Mouse (Mus musculus): Measurements from ENCODE around the gene Hspa2. TPM values are rescaled to one million over a fixed set of nuclear protein-coding genes. Genes with fewer than 3 reads are reported as not detected.

Gene Hspa2
- polyA plus RNA-seq, 1 experiment = 5.1 TPM

GRCm38 (mm10) chr12:76375506-76375905 is 28.5 kb upstream of the Hspa2 start:
- Histone ChIP-seq H3K79me3 (ENCODE audit: low read depth) (peaks cover 94% of the 10 kb centered on the region), H3ac (ENCODE audit: control insufficient read depth, insufficient read length, low read depth) (no peak overlapping the region), H3K36me3 (ENCODE audit: control insufficient read depth, insufficient read depth) (peaks cover 15% of the 10 kb centered on the region), H3K79me2 (ENCODE audit: control insufficient read depth, insufficient read depth) (peaks cover 100% of the 10 kb centered on the region), H3K27me3 (ENCODE audit: control insufficient read depth, insufficient read depth, insufficient read length) (no peaks in the 10 kb centered on the region), H3K4me3 (ENCODE audit: insufficient read depth, poor library complexity, severe bottlenecking) (no peak overlapping the region)
- no peak for TF ChIP-seq MYOD1 (IDR thresholded peaks at IDR 0.05; ENCODE audit: control insufficient read depth, insufficient read length, low read depth)
- TF ChIP-seq CEBPB (IDR thresholded peaks at IDR 0.05; ENCODE audit: low read depth) = no peak
- TF ChIP-seq MYOG (IDR thresholded peaks at IDR 0.05; ENCODE audit: control insufficient read depth, extremely low read depth, insufficient read length) = no peak
- TF ChIP-seq CTCF (IDR thresholded peaks at IDR 0.05; ENCODE audit: control insufficient read depth, insufficient read depth, insufficient read length) = no peak
- no peak for TF ChIP-seq FOSL1 (IDR thresholded peaks at IDR 0.05; ENCODE audit: insufficient read depth, low read length, poor library complexity, severe bottlenecking)
- no peak for TF ChIP-seq USF1 (IDR thresholded peaks at IDR 0.05; ENCODE audit: low read depth)

GRCm38 (mm10) chr12:76376649-76377048 is 27.3 kb upstream of the Hspa2 start:
- Histone ChIP-seq H3K79me2 (ENCODE audit: control insufficient read depth, insufficient read depth) (peaks cover 100% of the 10 kb centered on the region), H3K79me3 (ENCODE audit: low read depth) (peaks cover 99% of the 10 kb centered on the region), H3ac (ENCODE audit: control insufficient read depth, insufficient read length, low read depth) (no peak overlapping the region), H3K27me3 (ENCODE audit: control insufficient read depth, insufficient read depth, insufficient read length) (no peaks in the 10 kb centered on the region), H3K36me3 (ENCODE audit: control insufficient read depth, insufficient read depth) (peaks cover 24% of the 10 kb centered on the region), H3K4me3 (ENCODE audit: insufficient read depth, poor library complexity, severe bottlenecking) (no peak overlapping the region)
- TF ChIP-seq MYOG (IDR thresholded peaks at IDR 0.05; ENCODE audit: control insufficient read depth, extremely low read depth, insufficient read length) (no peak), USF1 (IDR thresholded peaks at IDR 0.05; ENCODE audit: low read depth) (no peak), MYOD1 (IDR thresholded peaks at IDR 0.05; ENCODE audit: control insufficient read depth, insufficient read length, low read depth) (no peak), CTCF (IDR thresholded peaks at IDR 0.05; ENCODE audit: control insufficient read depth, insufficient read depth, insufficient read length) (no peak), FOSL1 (IDR thresholded peaks at IDR 0.05; ENCODE audit: insufficient read depth, low read length, poor library complexity, severe bottlenecking) (no peak)

GRCm38 (mm10) chr12:76377059-76377458 is 26.9 kb upstream of the Hspa2 start:
- TF ChIP-seq FOSL1 (IDR thresholded peaks at IDR 0.05; ENCODE audit: insufficient read depth, low read length, poor library complexity, severe bottlenecking) = no peak
- TF ChIP-seq USF1 (IDR thresholded peaks at IDR 0.05; ENCODE audit: low read depth) = no peak
- TF ChIP-seq MAX (IDR thresholded peaks at IDR 0.05) = no peak
- TF ChIP-seq MYOG (IDR thresholded peaks at IDR 0.05; ENCODE audit: control insufficient read depth, extremely low read depth, insufficient read length) = no peak
- no peak for TF ChIP-seq CEBPB (IDR thresholded peaks at IDR 0.05; ENCODE audit: low read depth)
- TF ChIP-seq MYOD1 (IDR thresholded peaks at IDR 0.05; ENCODE audit: control insufficient read depth, insufficient read length, low read depth) = no peak
- no peak for TF ChIP-seq CTCF (IDR thresholded peaks at IDR 0.05; ENCODE audit: control insufficient read depth, insufficient read depth, insufficient read length)
- peaks cover 100% of the 10 kb centered on the region for H3K79me2 ChIP-seq (ENCODE audit: control insufficient read depth, insufficient read depth)
- peaks cover 28% of the 10 kb centered on the region for H3K36me3 ChIP-seq (ENCODE audit: control insufficient read depth, insufficient read depth)
- H3K27me3 ChIP-seq (ENCODE audit: control insufficient read depth, insufficient read depth, insufficient read length) = no peaks in the 10 kb centered on the region
- H3K79me3 ChIP-seq (ENCODE audit: low read depth) = peaks cover 99% of the 10 kb centered on the region
- H3ac ChIP-seq (ENCODE audit: control insufficient read depth, insufficient read length, low read depth) = no peak overlapping the region
- H3K4me3 ChIP-seq (ENCODE audit: insufficient read depth, poor library complexity, severe bottlenecking) = no peak overlapping the region

- Histone ChIP-seq H3K79me2 (ENCODE audit: control insufficient read depth, insufficient read depth) (peaks cover 100% of the 10 kb centered on the region), H3ac (ENCODE audit: control insufficient read depth, insufficient read length, low read depth) (no peak overlapping the region), H3K4me3 (ENCODE audit: insufficient read depth, poor library complexity, severe bottlenecking) (no peak overlapping the region), H3K36me3 (ENCODE audit: control insufficient read depth, insufficient read depth) (peaks cover 28% of the 10 kb centered on the region), H3K27me3 (ENCODE audit: control insufficient read depth, insufficient read depth, insufficient read length) (no peaks in the 10 kb centered on the region), H3K79me3 (ENCODE audit: low read depth) (peaks cover 99% of the 10 kb centered on the region)
- TF ChIP-seq MAX (IDR thresholded peaks at IDR 0.05) = no peak
- no peak for TF ChIP-seq MYOD1 (IDR thresholded peaks at IDR 0.05; ENCODE audit: control insufficient read depth, insufficient read length, low read depth)
- no peak for TF ChIP-seq USF1 (IDR thresholded peaks at IDR 0.05; ENCODE audit: low read depth)
- TF ChIP-seq CTCF (IDR thresholded peaks at IDR 0.05; ENCODE audit: control insufficient read depth, insufficient read depth, insufficient read length) = no peak
- TF ChIP-seq CEBPB (IDR thresholded peaks at IDR 0.05; ENCODE audit: low read depth) = no peak
- no peak for TF ChIP-seq FOSL1 (IDR thresholded peaks at IDR 0.05; ENCODE audit: insufficient read depth, low read length, poor library complexity, severe bottlenecking)
- TF ChIP-seq MYOG (IDR thresholded peaks at IDR 0.05; ENCODE audit: control insufficient read depth, extremely low read depth, insufficient read length) = no peak
These were observed 26.2 kb upstream of the Hspa2 start for GRCm38 (mm10) chr12:76377726-76378125.

GRCm38 (mm10) chr12:76378556-76378955 is 25.4 kb upstream of the Hspa2 start:
- TF ChIP-seq USF1 (IDR thresholded peaks at IDR 0.05; ENCODE audit: low read depth) (no peak), MYOG (IDR thresholded peaks at IDR 0.05; ENCODE audit: control insufficient read depth, extremely low read depth, insufficient read length) (no peak), MYOD1 (IDR thresholded peaks at IDR 0.05; ENCODE audit: control insufficient read depth, insufficient read length, low read depth) (no peak), CEBPB (IDR thresholded peaks at IDR 0.05; ENCODE audit: low read depth) (no peak), FOSL1 (IDR thresholded peaks at IDR 0.05; ENCODE audit: insufficient read depth, low read length, poor library complexity, severe bottlenecking) (no peak)
- no peak overlapping the region for H3K4me3 ChIP-seq (ENCODE audit: insufficient read depth, poor library complexity, severe bottlenecking)
- no peaks in the 10 kb centered on the region for H3K27me3 ChIP-seq (ENCODE audit: control insufficient read depth, insufficient read depth, insufficient read length)
- H3ac ChIP-seq (ENCODE audit: control insufficient read depth, insufficient read length, low read depth) = no peak overlapping the region
- H3K79me3 ChIP-seq (ENCODE audit: low read depth) = peaks cover 100% of the 10 kb centered on the region
- H3K36me3 ChIP-seq (ENCODE audit: control insufficient read depth, insufficient read depth) = peaks cover 34% of the 10 kb centered on the region
- peaks cover 100% of the 10 kb centered on the region for H3K79me2 ChIP-seq (ENCODE audit: control insufficient read depth, insufficient read depth)

- H3ac ChIP-seq (ENCODE audit: control insufficient read depth, insufficient read length, low read depth) = no peak overlapping the region
- H3K36me3 ChIP-seq (ENCODE audit: control insufficient read depth, insufficient read depth) = peaks cover 32% of the 10 kb centered on the region
- no peak overlapping the region for H3K4me3 ChIP-seq (ENCODE audit: insufficient read depth, poor library complexity, severe bottlenecking)
- H3K27me3 ChIP-seq (ENCODE audit: control insufficient read depth, insufficient read depth, insufficient read length) = no peaks in the 10 kb centered on the region
- peaks cover 100% of the 10 kb centered on the region for H3K79me2 ChIP-seq (ENCODE audit: control insufficient read depth, insufficient read depth)
- TF ChIP-seq MYOD1 (IDR thresholded peaks at IDR 0.05; ENCODE audit: control insufficient read depth, insufficient read length, low read depth) (no peak), CEBPB (IDR thresholded peaks at IDR 0.05; ENCODE audit: low read depth) (no peak), USF1 (IDR thresholded peaks at IDR 0.05; ENCODE audit: low read depth) (no peak), MYOG (IDR thresholded peaks at IDR 0.05; ENCODE audit: control insufficient read depth, extremely low read depth, insufficient read length) (no peak), MAX (IDR thresholded peaks at IDR 0.05) (no peak), FOSL1 (IDR thresholded peaks at IDR 0.05; ENCODE audit: insufficient read depth, low read length, poor library complexity, severe bottlenecking) (no peak), CTCF (IDR thresholded peaks at IDR 0.05; ENCODE audit: control insufficient read depth, insufficient read depth, insufficient read length) (no peak)
- H3K79me3 ChIP-seq (ENCODE audit: low read depth) = peaks cover 100% of the 10 kb centered on the region
These were observed 23.8 kb upstream of the Hspa2 start for GRCm38 (mm10) chr12:76380151-76380550.

All from C2C12 (cell line).